Mouse (Mus musculus) neural tube, embryonic 13.5 days (tissue): Measurements from ENCODE around the gene Auts2. TPM values are rescaled to one million over a fixed set of nuclear protein-coding genes. Genes with fewer than 3 reads are reported as not detected.

Experiments used
- ATAC-seq: fragments of 200-750 bp; cut with Nextera tagmentation; 2 replicates; pipeline ENCODE4 v1.8.0; 2017; ENCODE audit warnings: low read depth, mild to moderate bottlenecking, moderate TSS enrichment, moderate library complexity
- H3K27ac ChIP-seq: fragments of 300-500 bp; sonication (generic); replicated peaks from 2 replicates; pipeline ENCODE4 v1.5.1; 2015; ENCODE audit warnings: moderate library complexity, mild to moderate bottlenecking, inconsistent platforms
- H3K27me3 ChIP-seq: fragments of 300-500 bp; sonication (generic); 2 replicates; pipeline ENCODE4 v1.6.1; 2015; ENCODE audit warnings: mild to moderate bottlenecking, inconsistent platforms
- H3K36me3 ChIP-seq: fragments of 300-500 bp; sonication (generic); 2 replicates; pipeline ENCODE4 v1.6.1; 2015; ENCODE audit warnings: mild to moderate bottlenecking, inconsistent platforms
- H3K4me1 ChIP-seq: fragments of 300-500 bp; sonication (generic); replicated peaks from 2 replicates; pipeline ENCODE4 v1.6.1; 2015; ENCODE audit warnings: inconsistent platforms
- H3K4me2 ChIP-seq: fragments of 300-500 bp; sonication (generic); 2 replicates; pipeline ENCODE4 v1.6.1; 2015; ENCODE audit warnings: inconsistent platforms, mild to moderate bottlenecking, moderate library complexity
- H3K4me3 ChIP-seq: fragments of 300-500 bp; sonication (generic); 2 replicates; pipeline ENCODE4 v1.5.1; 2015; ENCODE audit warnings: mild to moderate bottlenecking, inconsistent platforms
- H3K9ac ChIP-seq: fragments of 300-500 bp; sonication (generic); 2 replicates; pipeline ENCODE4 v1.6.1; 2015; ENCODE audit warnings: moderate library complexity, mild to moderate bottlenecking, inconsistent platforms
- H3K9me3 ChIP-seq: fragments of 300-500 bp; sonication (generic); 2 replicates; pipeline ENCODE4 v1.6.1; 2016; ENCODE audit warnings: inconsistent platforms
- WGBS: fragments of 180-500 bp; shearing (Covaris S2); methylation state at CpG from one replicate; pipeline ENCODE4 v1.1.7; 2015; 5-methylcytosine and 5-hydroxymethylcytosine counted together
- polyA plus RNA-seq: library from polyadenylated mRNA; unstranded; fragments of >200 nt; fragmentation: Nextera tagmentation; extraction: Ambion mirVana; gene quantifications from 2 replicates; pipeline ENCODE4 v1.2.1, GENCODE M21; 2015

Auts2 gene
- polyA plus RNA-seq, 1 experiment from 2014 or later = 72.6 TPM

DNA sequence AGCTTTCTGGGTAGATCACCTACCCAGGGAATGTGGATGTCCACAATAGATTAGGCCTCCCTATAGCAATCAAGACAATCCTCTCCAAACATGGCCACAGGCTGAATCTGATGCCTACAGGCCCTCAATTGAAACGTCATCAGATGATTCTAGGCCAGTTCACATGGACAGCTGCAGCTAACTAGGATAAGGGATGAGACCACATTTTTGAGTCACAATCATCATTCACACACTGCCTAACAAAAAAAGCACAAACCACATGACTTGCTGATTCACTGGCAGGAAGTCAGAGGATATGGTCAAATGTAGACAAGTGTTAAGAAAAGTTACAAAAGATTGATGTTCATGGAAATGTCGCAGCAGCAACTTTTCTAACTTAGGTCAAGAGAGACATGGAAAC is 581.3 kb downstream of the Auts2 start:
- H3K36me3 ChIP-seq = no peaks in the 10 kb centered on the region
- H3K27me3 ChIP-seq = no peaks in the 10 kb centered on the region
- H3K4me1 ChIP-seq = peaks cover 13% of the 10 kb centered on the region
- no peak overlapping the region for H3K27ac ChIP-seq
- 88% methylated on average over 2 of the region's 2 CpGs for WGBS
- no peak overlapping the region for H3K4me2 ChIP-seq
- H3K9me3 ChIP-seq = no peaks in the 10 kb centered on the region
- H3K9ac ChIP-seq = no peak overlapping the region
- no peak overlapping the region for H3K4me3 ChIP-seq
- ATAC-seq = no peak

DNA sequence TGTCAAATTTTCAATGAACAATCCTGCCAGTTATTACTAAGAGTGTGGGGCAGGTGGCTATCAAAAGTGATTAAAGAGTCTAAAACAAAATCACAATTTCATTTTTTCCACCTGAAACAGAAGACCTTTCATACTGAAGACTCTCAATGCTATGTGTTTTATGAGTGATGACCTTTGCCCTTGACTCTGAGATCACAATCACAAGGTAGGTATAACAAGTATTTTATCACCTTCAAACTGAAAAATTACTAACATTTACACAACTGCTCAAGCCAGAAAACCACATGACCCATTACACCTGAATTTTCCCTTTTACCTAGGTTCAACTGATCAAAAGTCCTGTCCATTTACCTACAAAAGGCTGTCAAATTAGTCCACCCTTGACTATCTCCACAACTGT is 582.7 kb downstream of the Auts2 start:
- ATAC-seq = no peak
- Histone ChIP-seq H3K4me3 (no peak overlapping the region), H3K9me3 (no peaks in the 10 kb centered on the region), H3K4me1 (peaks cover 15% of the 10 kb centered on the region), H3K27me3 (no peaks in the 10 kb centered on the region), H3K4me2 (no peak overlapping the region), H3K27ac (no peak overlapping the region), H3K36me3 (no peaks in the 10 kb centered on the region), H3K9ac (no peak overlapping the region)

DNA sequence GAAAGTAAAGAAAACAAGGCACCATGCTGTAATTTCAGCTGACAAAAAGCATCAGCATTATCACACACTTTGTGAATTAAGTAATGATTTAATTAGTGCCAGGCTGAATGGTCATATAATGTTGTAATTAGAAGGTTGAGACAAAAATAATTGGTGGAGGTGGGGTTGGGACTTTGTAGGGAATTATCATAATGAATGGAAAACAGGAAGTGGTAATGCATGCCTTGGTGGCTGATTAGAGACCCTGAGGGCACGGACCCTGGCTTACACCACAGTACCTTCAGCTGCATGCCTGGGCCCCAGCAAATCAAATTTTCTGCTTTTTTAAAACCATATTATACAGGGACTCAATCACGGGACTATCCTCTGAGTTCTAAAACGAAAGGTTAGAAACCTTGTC is 586.1 kb downstream of the Auts2 start:
- no peaks in the 10 kb centered on the region for H3K27me3 ChIP-seq
- H3K4me3 ChIP-seq = no peak overlapping the region
- ATAC-seq = no peak
- H3K27ac ChIP-seq = no peak overlapping the region
- 73% methylated on average over 3 of the region's 3 CpGs for WGBS
- no peak overlapping the region for H3K4me2 ChIP-seq
- H3K9ac ChIP-seq = no peak overlapping the region
- H3K9me3 ChIP-seq = no peaks in the 10 kb centered on the region
- peaks cover 15% of the 10 kb centered on the region for H3K4me1 ChIP-seq
- no peaks in the 10 kb centered on the region for H3K36me3 ChIP-seq

DNA sequence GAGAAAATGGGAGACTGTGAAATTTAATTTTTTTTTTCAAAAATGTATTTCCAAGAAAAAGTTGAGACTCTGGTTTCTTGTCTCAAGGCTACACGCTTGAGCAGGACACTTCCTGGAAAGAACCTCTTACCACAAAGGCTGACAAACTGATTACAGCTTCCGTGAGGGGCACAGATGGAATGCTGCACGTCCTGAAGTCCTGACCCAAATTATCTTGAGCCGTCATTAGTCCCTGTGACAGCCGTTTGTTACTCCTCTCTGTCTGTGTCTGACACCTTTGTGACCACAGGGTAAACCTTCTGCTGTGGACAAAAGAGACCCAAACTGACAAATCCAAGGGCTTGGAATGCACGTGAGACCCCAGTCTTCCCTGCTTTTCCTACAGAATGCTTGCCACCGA is 587.1 kb downstream of the Auts2 start:
- H3K4me1 ChIP-seq = peaks cover 15% of the 10 kb centered on the region
- no peak for ATAC-seq
- WGBS = 35% methylated on average over 7 of the region's 7 CpGs
- no peaks in the 10 kb centered on the region for H3K36me3 ChIP-seq
- H3K9ac ChIP-seq = no peak overlapping the region
- H3K4me3 ChIP-seq = no peak overlapping the region
- no peak overlapping the region for H3K4me2 ChIP-seq
- no peaks in the 10 kb centered on the region for H3K9me3 ChIP-seq
- H3K27ac ChIP-seq = no peak overlapping the region
- no peaks in the 10 kb centered on the region for H3K27me3 ChIP-seq

DNA sequence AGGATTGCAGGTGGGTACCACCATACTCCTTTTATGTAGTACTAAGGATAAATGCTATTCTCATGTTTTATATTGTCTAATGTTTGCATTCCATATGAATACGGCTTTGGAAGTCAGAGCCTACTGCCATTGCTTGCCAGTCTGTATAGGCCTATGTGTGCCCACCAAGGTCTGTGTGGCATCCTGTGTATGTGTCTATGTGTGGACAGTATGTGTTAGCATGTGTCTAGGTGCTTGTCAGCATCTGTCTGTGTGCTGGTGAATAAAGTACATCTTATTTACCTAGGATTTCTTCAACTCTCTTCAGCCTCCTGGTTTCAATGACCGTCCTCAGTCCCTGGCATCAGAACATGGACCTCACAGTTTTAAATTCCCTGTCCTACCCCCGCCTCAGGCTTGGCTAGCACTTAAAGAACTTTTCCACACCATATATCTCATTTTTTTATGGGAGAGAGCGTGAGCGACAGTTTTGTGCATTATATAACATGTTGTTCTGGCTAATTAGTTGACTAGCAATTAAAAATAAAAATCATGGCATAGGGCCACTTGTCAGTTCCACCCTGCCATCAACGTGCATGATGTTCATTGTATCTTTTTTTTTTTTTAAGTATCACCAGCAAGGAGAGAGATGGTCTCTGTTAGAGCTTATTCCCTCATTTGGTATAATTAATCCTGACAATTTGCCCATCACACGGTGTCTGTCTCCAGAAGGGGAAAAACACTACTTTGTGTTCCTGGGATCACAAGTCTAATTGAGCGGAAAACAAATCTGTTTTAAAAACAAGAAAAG is 587.7 kb downstream of the Auts2 start:
- Histone ChIP-seq H3K4me1 (peaks cover 15% of the 10 kb centered on the region), H3K9ac (no peak overlapping the region), H3K4me3 (no peak overlapping the region), H3K36me3 (no peaks in the 10 kb centered on the region), H3K4me2 (no peak overlapping the region), H3K27ac (no peak overlapping the region), H3K9me3 (no peaks in the 10 kb centered on the region), H3K27me3 (no peaks in the 10 kb centered on the region)
- 73% methylated on average over 8 of the region's 8 CpGs for WGBS
- no peak for ATAC-seq

DNA sequence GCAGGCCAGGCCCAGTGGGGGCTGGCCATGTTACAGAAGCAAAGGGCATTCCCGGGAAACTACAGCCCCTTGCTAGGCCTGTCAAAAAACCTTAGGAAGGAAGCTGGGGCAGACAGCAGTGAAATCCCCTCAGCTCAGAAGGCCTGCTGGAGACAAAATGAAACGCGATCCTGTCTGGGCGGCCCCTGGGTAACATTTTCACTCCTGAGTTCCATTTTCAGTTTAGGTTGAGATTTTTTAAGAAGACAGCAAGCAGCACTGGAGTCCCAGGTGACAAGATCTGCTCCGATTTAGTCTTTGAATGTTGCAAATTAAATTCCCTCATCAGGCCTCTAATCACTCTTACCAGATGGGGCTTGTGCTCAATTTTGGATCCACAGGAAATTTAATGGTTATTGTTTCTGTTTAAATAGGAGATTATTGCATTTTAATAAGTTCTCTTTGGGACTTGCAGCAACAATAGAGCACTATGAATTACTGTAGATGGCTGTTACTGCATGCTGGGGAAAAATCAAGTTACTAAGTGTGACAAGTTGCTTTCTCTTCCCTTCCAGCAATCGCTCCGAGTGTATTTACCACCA is 594.5 kb downstream of the Auts2 start:
- WGBS = 12% methylated on average over 7 of the region's 7 CpGs
- Histone ChIP-seq H3K4me1 (peaks cover 51% of the 10 kb centered on the region), H3K9ac (no peak overlapping the region), H3K4me3 (no peak overlapping the region), H3K9me3 (no peaks in the 10 kb centered on the region), H3K36me3 (no peaks in the 10 kb centered on the region), H3K27ac (peak overlapping the region; percentile 77), H3K27me3 (peaks cover 8% of the 10 kb centered on the region; the same call in 1 of the 2 replicates), H3K4me2 (no peak overlapping the region)
- peak; percentile 92 for ATAC-seq

DNA sequence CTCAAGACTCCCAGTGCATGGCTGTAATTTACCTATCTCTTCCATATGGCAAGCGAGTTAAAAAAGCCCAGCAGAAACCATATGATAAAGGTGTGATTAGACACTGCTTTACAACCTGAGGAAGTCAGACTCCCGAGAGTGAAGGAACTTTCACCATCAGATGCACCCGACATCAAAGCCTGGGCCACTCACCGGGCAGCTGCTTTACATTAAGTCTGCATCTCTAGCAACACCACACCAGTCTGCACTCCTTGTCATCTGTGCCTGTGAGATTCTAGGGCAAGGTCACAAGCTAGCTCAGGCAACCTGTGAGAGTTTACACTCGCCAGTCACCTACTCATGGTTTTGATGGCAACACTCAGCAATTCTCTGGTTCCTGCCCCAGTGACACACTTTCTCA is 596.3 kb downstream of the Auts2 start:
- no peak overlapping the region for H3K27ac ChIP-seq
- H3K36me3 ChIP-seq = no peaks in the 10 kb centered on the region
- H3K4me1 ChIP-seq = peaks cover 51% of the 10 kb centered on the region
- peaks cover 8% of the 10 kb centered on the region; the same call in 1 of the 2 replicates for H3K27me3 ChIP-seq
- H3K4me2 ChIP-seq = no peak overlapping the region
- no peak for ATAC-seq
- no peak overlapping the region for H3K4me3 ChIP-seq
- H3K9me3 ChIP-seq = no peaks in the 10 kb centered on the region
- WGBS = 68% methylated on average over 5 of the region's 5 CpGs
- H3K9ac ChIP-seq = no peak overlapping the region

DNA sequence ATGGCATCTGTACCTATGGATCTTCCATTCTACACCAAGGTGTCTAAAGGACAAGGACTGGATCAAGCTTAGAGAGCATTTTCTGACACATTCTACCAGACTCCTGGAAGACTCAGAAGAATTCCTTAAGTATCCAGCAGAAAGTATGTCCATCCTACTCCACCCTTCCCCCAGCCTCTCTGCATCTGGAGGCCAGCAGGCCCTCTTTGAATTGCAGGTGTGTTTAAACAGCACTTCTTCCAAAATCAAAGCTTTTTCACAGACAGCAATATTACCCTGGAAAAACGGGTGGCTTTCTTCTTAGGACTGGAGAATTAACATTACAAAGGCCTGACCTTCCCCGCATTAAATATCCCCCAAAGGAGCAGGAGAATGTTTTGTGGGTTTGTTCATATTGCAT is 598.4 kb downstream of the Auts2 start:
- no peak overlapping the region for H3K9ac ChIP-seq
- ATAC-seq = no peak
- peaks cover 8% of the 10 kb centered on the region; the same call in 1 of the 2 replicates for H3K27me3 ChIP-seq
- H3K4me3 ChIP-seq = no peak overlapping the region
- WGBS = 18% methylated on average over 2 of the region's 2 CpGs
- H3K27ac ChIP-seq = no peak overlapping the region
- H3K4me1 ChIP-seq = peaks cover 47% of the 10 kb centered on the region
- no peak overlapping the region for H3K4me2 ChIP-seq
- no peaks in the 10 kb centered on the region for H3K9me3 ChIP-seq
- H3K36me3 ChIP-seq = no peaks in the 10 kb centered on the region

DNA sequence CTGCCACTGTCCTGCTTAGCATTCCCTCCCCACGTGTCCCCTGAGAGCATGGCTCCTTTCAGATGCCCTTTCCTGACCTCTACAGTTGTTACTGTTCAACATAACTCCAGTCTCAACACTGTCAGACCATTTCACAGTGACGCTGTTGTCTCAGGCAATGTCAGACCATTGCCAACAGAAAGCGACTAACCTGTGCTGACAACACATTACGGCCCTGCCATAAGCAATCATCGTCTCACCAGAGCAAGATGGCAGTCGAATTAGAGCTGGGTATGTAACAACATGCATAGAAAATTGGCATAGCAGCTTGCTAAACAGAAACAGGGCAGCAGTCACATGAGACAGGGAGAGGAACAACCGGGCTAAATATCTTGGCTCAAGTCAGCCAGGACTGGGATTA is 614.4 kb downstream of the Auts2 start:
- WGBS = 79% methylated on average over 7 of the region's 7 CpGs
- H3K4me2 ChIP-seq = no peak overlapping the region
- peaks cover 12% of the 10 kb centered on the region for H3K4me1 ChIP-seq
- H3K4me3 ChIP-seq = no peak overlapping the region
- no peak overlapping the region for H3K9ac ChIP-seq
- no peaks in the 10 kb centered on the region for H3K9me3 ChIP-seq
- no peaks in the 10 kb centered on the region for H3K36me3 ChIP-seq
- no peak for ATAC-seq
- no peak overlapping the region for H3K27ac ChIP-seq
- no peaks in the 10 kb centered on the region for H3K27me3 ChIP-seq

DNA sequence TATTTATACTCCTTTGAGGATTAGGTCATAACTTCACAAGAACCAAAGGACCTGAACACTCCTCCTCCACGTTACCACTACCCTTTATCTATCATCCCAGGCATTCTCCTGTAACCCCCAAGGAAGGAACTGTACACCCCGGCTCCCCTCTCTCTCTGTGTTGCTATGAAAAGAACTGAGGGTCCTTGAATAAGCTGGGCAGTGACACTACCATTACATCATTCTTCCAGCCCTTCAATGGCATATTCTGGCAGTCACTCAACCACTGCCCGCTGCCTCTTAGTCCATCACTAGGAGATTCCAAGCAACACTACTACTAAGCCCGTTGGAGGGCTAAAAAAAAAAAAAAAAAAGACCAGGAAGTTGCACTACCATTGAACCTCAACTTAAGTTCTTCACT is 620.4 kb downstream of the Auts2 start:
- 91% methylated on average over 4 of the region's 4 CpGs for WGBS
- Histone ChIP-seq H3K4me3 (no peak overlapping the region), H3K4me2 (no peak overlapping the region)

DNA sequence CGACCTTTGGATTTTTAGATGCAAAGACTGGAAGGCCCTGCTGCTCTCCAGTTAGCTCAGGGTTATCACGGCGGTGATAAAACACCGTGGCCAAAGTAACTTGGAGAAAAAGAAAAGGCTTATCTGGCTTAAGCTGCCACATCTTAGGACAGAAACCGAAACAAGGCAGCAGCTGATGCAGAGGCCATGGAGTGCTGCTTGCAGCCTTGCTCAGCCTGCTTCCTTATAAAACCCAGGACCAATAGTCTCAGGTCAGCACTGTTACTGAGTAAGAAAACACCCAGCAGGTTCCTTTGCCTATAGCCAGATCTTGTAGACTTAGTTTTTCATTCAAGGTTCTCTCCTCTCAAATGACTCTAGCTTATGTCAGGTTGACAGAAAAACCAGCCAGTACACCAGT is 621.0 kb downstream of the Auts2 start:
- no peaks in the 10 kb centered on the region for H3K36me3 ChIP-seq
- no peaks in the 10 kb centered on the region for H3K9me3 ChIP-seq
- H3K4me1 ChIP-seq = peaks cover 55% of the 10 kb centered on the region
- H3K27ac ChIP-seq = no peak overlapping the region
- H3K4me3 ChIP-seq = no peak overlapping the region
- no peak overlapping the region for H3K9ac ChIP-seq
- ATAC-seq = no peak
- H3K4me2 ChIP-seq = no peak overlapping the region
- 86% methylated on average over 5 of the region's 5 CpGs for WGBS
- H3K27me3 ChIP-seq = no peaks in the 10 kb centered on the region; the same call in 1 of the 2 replicates

More for the DNA sequence above, 620.4 kb downstream of the Auts2 start:
- Histone ChIP-seq H3K36me3 (no peaks in the 10 kb centered on the region), H3K27me3 (no peaks in the 10 kb centered on the region; the same call in 1 of the 2 replicates), H3K9me3 (no peaks in the 10 kb centered on the region), H3K4me1 (peaks cover 48% of the 10 kb centered on the region), H3K9ac (no peak overlapping the region), H3K27ac (no peak overlapping the region)
- ATAC-seq = no peak

DNA sequence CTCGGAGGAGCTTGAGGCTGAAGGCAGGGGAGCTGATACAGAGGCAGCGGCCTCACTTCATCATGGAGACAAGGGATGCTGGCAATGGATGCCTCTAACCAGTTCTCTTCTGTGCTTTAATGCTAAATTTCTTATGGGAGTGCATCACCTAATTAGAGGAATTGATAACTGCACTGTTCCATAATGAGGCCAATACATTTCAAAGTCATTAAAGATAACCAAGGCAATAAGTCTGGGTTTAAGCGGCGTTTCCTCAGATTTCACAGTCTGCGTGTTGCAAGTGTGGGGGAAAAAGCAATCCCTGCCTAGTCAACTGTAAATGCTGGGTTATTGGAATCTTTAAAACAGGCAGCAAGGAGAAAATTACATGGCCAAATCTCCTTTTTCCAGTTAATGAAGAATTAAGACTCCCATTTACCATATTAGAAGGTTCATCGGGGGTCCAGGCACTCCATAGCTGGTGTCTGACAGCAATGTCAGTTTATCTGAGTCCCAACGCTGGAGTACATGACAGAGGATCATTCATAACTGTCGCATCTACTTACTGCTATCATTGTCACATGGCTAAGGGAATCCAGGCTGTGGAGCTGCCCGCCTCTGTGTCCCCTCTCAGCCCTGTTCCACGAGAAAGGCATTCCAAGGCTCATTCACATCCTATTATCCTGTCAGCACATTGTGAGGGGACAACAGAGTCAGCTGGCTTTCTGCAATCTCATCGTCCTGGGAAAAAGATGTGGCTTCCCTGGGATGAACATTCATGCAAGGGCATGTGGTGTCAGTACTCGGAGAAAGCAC is 623.0 kb downstream of the Auts2 start:
- Histone ChIP-seq H3K4me1 (peaks cover 60% of the 10 kb centered on the region), H3K4me2 (no peak overlapping the region), H3K36me3 (no peaks in the 10 kb centered on the region), H3K9me3 (no peaks in the 10 kb centered on the region), H3K27ac (peak overlapping the region; percentile 61), H3K27me3 (no peaks in the 10 kb centered on the region; the same call in 1 of the 2 replicates), H3K4me3 (no peak overlapping the region), H3K9ac (no peak overlapping the region)
- 42% methylated on average over 12 of the region's 12 CpGs for WGBS
- ATAC-seq = peak; percentile 50; the same call in 1 of the 2 replicates
